Mouse (Mus musculus) neural tube, embryonic 11.5 days (tissue): ENCODE data around the gene 5330417H12Rik. TPM values are rescaled to one million over a fixed set of nuclear protein-coding genes. Genes with fewer than 3 reads are reported as not detected.
A peak's percentile ranks its signal among the peaks of the same experiment; 100 is the strongest.

Experiments used
- ATAC-seq: fragments of 200-750 bp; cut with Nextera tagmentation; 2 replicates; pipeline ENCODE4 v1.8.0; 2017; ENCODE audit warnings: moderate number of reproducible peaks, mild to moderate bottlenecking, moderate TSS enrichment, moderate library complexity; ENCODE audit not compliant: insufficient read depth, low FRiP score, low TSS enrichment
- DNase-seq: peaks from one replicate; pipeline ENCODE4 v3.0.0-alpha.2; 2015; ENCODE audit warnings: low spot score
- H3K27ac ChIP-seq: fragments of 300-500 bp; sonication (generic); 2 replicates; pipeline ENCODE4 v1.5.1; 2014; ENCODE audit warnings: low read depth, mild to moderate bottlenecking, low read length
- H3K27me3 ChIP-seq: fragments of 300-500 bp; sonication (generic); 2 replicates; pipeline ENCODE4 v1.6.1; 2014; ENCODE audit warnings: mild to moderate bottlenecking, low read length, mixed read lengths; ENCODE audit not compliant: control insufficient read depth, insufficient read depth
- H3K36me3 ChIP-seq: fragments of 300-500 bp; sonication (generic); 2 replicates; pipeline ENCODE4 v1.6.1; 2014; ENCODE audit warnings: mild to moderate bottlenecking, low read length, moderate library complexity, mixed read lengths; ENCODE audit not compliant: control insufficient read depth, insufficient read depth
- H3K4me1 ChIP-seq: fragments of 300-500 bp; sonication (generic); 2 replicates; pipeline ENCODE4 v1.6.1; 2014; ENCODE audit warnings: low read length, mixed read lengths; ENCODE audit not compliant: control insufficient read depth, insufficient read depth
- H3K4me2 ChIP-seq: fragments of 300-500 bp; sonication (generic); 2 replicates; pipeline ENCODE4 v1.6.1; 2014; ENCODE audit warnings: low read depth, mild to moderate bottlenecking, moderate library complexity
- H3K4me3 ChIP-seq: fragments of 300-500 bp; sonication (generic); 2 replicates; pipeline ENCODE4 v1.5.1; 2014; ENCODE audit warnings: low read depth, low read length
- H3K9ac ChIP-seq: fragments of 300-500 bp; sonication (generic); 2 replicates; pipeline ENCODE4 v1.6.1; 2014; ENCODE audit warnings: mild to moderate bottlenecking, low read length
- H3K9me3 ChIP-seq: fragments of 300-500 bp; sonication (generic); 2 replicates; pipeline ENCODE4 v1.6.1; 2016; ENCODE audit warnings: low read length; ENCODE audit not compliant: control insufficient read depth
- WGBS: fragments of 180-500 bp; shearing (Covaris S2); extraction: QIAGEN DNeasy Blood & Tissue Kit; methylation state at CpG from one replicate; pipeline ENCODE4 v1.1.7; 2014; 5-methylcytosine and 5-hydroxymethylcytosine counted together
- polyA plus RNA-seq: library from polyadenylated mRNA; unstranded; fragments of >200 nt; fragmentation: Nextera tagmentation; extraction: Ambion mirVana; gene quantifications from 2 replicates; pipeline ENCODE4 v1.2.1, GENCODE M21; 2014

The 5330417H12Rik gene
- polyA plus RNA-seq, 1 experiment from 2014 or later, result not detected

DNA sequence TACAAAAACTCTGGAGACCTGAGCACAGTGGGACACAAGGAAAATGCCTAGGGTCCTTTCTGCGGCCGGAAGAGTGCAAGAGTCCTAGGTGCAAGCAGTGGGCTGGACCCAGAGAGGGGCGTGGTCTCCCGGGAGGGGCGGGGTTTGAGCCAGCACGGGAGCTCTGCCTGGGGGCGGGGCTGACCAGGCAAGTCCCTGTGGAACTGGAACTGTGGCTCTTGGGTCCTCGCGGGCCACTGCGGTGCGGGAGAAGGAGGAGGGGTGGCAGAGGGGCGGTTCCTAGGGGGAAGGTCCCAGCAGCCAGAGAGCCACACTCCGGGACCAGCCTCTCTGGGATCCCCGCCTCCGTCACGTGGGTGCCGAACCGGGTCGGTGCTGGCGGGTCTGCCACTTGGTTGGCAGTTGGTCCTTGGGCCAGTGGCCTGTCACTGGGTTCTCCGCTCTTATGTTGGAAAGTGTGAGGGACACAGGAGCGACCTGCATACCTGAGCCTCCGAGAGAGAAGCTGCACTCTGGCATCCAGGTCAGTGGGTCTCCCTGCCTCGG, 30.0 kb downstream of the 5330417H12Rik start, which contains the start of gene Ppfibp2:
Gene Ppfibp2, plus strand, starts transcription at position 351 of the 546 bp plus-strand sequence.
- no peak within 1 kb of the TSS for H3K27ac ChIP-seq
- peak; percentile 98 for ATAC-seq
- 0% methylated on average over 24 of the region's 24 CpGs for WGBS

DNA sequence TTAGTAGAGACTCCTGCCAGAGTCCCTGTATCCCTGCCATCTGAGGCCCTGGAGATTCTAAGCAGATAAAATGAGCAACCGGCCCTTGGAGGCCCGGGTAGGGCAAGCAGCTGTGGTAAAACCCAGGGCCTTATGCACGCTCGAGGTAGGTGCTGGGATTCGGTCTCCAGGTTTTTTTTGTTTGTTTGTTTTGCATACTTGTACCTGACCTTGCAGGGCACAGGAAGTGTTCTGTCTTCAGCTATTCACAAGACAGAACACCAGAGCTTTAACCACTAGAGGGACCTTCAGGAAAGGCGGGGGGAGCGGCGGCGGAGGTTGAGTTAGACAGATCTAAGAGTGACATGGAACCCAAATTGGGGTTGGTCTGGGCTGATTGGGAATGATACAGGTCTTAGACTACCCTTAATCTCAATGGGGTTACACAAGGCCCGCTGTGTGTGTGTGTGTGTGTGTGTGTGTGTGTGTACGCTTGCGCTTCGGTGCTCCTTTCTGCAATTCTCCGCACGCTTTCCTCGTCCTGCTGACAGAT, 30.6 kb downstream of the 5330417H12Rik start:
- WGBS, result 1% methylated on average over 16 of the region's 16 CpGs
- peak overlapping the region; percentile 33 for H3K4me3 ChIP-seq
- no peaks in the 10 kb centered on the region for H3K36me3 ChIP-seq
- H3K4me2 ChIP-seq, result peak overlapping the region; percentile 58
- H3K9ac ChIP-seq, result peak overlapping the region; percentile 46
- no peaks in the 10 kb centered on the region for H3K4me1 ChIP-seq
- H3K9me3 ChIP-seq, result no peaks in the 10 kb centered on the region
- no peak overlapping the region for H3K27ac ChIP-seq
- H3K27me3 ChIP-seq, result 0 out of 2 replicates have a peak, but pooled peaks cover 4% of the 10 kb centered on the region
- no peak for DNase-seq
- ATAC-seq, result peak; percentile 78

More for the DNA sequence above, 30.0 kb downstream of the 5330417H12Rik start, which contains the start of gene Ppfibp2:
- H3K27me3 ChIP-seq, result 0 out of 2 replicates have a peak, but pooled peaks cover 4% of the 10 kb centered on the region
- H3K4me1 ChIP-seq, result no peaks in the 10 kb centered on the region
- no peaks in the 10 kb centered on the region for H3K9me3 ChIP-seq
- peak within 1 kb of the TSS; percentile 33 for H3K4me3 ChIP-seq
- DNase-seq, result peak; percentile 87
- H3K36me3 ChIP-seq, result no peaks in the 10 kb centered on the region
- H3K4me2 ChIP-seq, result peak within 1 kb of the TSS; percentile 58
- H3K9ac ChIP-seq, result peak within 1 kb of the TSS; percentile 46

GRCm38 (mm10) chr7:107593904-107594303, 31.1 kb downstream of the 5330417H12Rik start:
- Histone ChIP-seq H3K27ac (no peak overlapping the region), H3K9me3 (no peaks in the 10 kb centered on the region), H3K27me3 (0 out of 2 replicates have a peak, but pooled peaks cover 4% of the 10 kb centered on the region), H3K4me3 (peak overlapping the region; percentile 33; the same call in 1 of the 2 replicates), H3K36me3 (no peaks in the 10 kb centered on the region), H3K4me1 (no peaks in the 10 kb centered on the region), H3K9ac (no peak overlapping the region), H3K4me2 (no peak overlapping the region; the same call in 1 of the 2 replicates)
- DNase-seq (no peak), ATAC-seq (no peak)
- 33% methylated on average over 7 of the region's 7 CpGs for WGBS

GRCm38 (mm10) chr7:107592641-107593040, 32.3 kb downstream of the 5330417H12Rik start:
- no peak overlapping the region for H3K4me3 ChIP-seq
- no peaks in the 10 kb centered on the region for H3K9me3 ChIP-seq
- H3K9ac ChIP-seq, result no peak overlapping the region
- H3K27me3 ChIP-seq, result 0 out of 2 replicates have a peak, but pooled peaks cover 4% of the 10 kb centered on the region
- no peak for ATAC-seq
- H3K4me1 ChIP-seq, result no peaks in the 10 kb centered on the region
- H3K4me2 ChIP-seq, result no peak overlapping the region
- 64% methylated on average over 2 of the region's 2 CpGs for WGBS
- no peak for DNase-seq
- no peak overlapping the region for H3K27ac ChIP-seq
- no peaks in the 10 kb centered on the region for H3K36me3 ChIP-seq

DNA sequence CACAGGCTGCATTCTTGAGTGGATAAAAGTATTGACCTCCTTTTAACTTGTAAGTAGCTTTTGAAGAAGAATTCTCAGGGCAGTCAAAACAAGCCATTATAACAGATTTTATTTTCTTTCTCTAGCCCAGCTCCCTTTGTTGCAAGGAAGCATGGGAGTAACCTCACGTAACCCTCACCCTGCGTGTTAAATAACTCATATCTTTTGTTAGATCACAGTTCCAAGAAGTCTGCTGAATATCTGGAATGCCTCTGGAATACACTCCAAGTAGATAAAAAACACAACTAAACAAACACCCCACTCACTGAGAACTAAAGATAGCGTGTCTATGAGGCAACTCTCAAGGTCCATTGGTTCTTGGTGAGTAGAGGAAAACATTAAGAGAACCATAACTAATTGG, 50.7 kb downstream of the 5330417H12Rik start:
- Histone ChIP-seq H3K9ac (no peak overlapping the region), H3K4me2 (no peak overlapping the region), H3K27me3 (no peaks in the 10 kb centered on the region), H3K9me3 (no peaks in the 10 kb centered on the region), H3K4me3 (no peak overlapping the region), H3K27ac (no peak overlapping the region), H3K4me1 (no peaks in the 10 kb centered on the region), H3K36me3 (no peaks in the 10 kb centered on the region)
- no peak for ATAC-seq
- no peak for DNase-seq
- 60% methylated on average over 3 of the region's 3 CpGs for WGBS

Other genes starting within 250 kb of the 5330417H12Rik start
- gene Olfml1, start 57.7 kb downstream of the 5330417H12Rik start, polyA plus RNA-seq, result 8.5 and 8.6 TPM in 2 replicates
- 6.0 and 6.1 TPM in 2 replicates for gene Ppfibp2, start 30.0 kb downstream of the 5330417H12Rik start, polyA plus RNA-seq
- gene Cyb5r2, start 132.9 kb upstream of the 5330417H12Rik start, polyA plus RNA-seq, result 0.28 TPM in 1 of 2 replicates, not detected in the other
- gene Ovch2, start 176.0 kb upstream of the 5330417H12Rik start, polyA plus RNA-seq, result not detected in 2 replicates
- gene Olfr467, start 187.1 kb upstream of the 5330417H12Rik start, polyA plus RNA-seq, result not detected in 2 replicates
- gene Olfr469, start 200.4 kb upstream of the 5330417H12Rik start, polyA plus RNA-seq, result not detected in 2 replicates
- not detected in 2 replicates for gene Olfr470, start 222.3 kb upstream of the 5330417H12Rik start, polyA plus RNA-seq